Mouse (Mus musculus) cerebellum, adult 18-20 months (tissue): ENCODE results near the gene Iqcj.
"Not testable (repeated sequence)": the region's sequence is repeated elsewhere in the genome, so short reads cannot be mapped to it uniquely, and the experiment has no call there.

ENCODE experiments used
- DNase-seq, 2 experiments: peaks; one replicate each; pipeline ENCODE4 v3.0.0; 2021

The Iqcj gene

DNA sequence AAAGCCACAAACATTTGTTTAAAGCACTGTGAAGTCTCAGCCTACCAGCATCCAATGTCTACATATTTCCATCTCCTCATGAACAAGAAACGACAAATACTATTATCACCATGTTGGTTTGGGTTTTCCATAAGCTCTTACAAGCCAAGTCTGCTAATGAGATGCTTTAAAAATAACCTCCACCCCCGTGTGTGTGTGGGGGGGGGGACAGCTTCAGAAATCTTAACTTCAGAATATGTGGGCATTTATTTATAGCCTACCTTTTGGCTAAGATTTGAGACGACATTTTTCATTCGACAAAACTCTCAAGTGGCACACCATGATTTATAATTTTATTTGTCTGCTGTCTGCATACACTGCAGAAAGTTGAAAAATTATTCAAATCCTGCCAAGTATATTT, 185.4 kb downstream of the Iqcj start:
- no peak for DNase-seq

DNA sequence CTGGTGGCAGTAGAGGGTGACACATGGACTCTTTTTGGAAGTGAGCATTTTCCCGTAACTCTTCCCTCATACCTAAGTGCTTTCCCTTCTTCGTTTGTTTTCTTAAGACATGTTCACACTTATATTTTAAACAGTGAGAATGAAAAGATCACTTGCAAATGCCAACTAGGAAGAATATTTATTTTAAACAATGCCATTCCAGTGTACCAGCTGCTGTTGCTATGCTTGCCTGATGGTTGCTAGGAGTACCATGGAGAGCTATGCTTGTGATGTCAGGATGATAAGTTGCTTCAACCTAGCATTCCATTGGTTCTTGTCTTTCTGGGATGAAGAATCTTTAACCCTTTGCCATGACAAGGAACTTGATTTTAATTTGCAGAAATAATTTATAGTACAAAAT, 193.0 kb downstream of the Iqcj start:
- DNase-seq: no peak

DNA sequence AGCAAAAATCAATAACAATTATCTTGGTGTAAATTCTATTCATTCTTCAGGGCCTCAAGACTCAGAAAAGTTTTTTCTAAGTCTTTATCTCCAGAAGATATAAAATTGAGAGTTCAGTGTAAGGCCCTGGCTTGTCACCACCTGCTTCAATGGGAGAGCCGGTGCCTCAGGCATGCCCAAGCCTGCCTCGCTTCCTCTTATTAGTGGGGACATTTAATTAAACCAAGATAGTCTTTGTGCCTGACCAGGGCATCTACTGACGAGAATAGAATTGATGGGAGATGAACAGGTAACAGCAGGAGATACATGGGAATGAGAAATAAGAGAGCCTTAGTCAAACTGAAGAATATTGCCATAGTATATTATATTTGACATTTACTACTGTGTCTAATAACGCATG, 200.1 kb downstream of the Iqcj start:
- DNase-seq: no peak

DNA sequence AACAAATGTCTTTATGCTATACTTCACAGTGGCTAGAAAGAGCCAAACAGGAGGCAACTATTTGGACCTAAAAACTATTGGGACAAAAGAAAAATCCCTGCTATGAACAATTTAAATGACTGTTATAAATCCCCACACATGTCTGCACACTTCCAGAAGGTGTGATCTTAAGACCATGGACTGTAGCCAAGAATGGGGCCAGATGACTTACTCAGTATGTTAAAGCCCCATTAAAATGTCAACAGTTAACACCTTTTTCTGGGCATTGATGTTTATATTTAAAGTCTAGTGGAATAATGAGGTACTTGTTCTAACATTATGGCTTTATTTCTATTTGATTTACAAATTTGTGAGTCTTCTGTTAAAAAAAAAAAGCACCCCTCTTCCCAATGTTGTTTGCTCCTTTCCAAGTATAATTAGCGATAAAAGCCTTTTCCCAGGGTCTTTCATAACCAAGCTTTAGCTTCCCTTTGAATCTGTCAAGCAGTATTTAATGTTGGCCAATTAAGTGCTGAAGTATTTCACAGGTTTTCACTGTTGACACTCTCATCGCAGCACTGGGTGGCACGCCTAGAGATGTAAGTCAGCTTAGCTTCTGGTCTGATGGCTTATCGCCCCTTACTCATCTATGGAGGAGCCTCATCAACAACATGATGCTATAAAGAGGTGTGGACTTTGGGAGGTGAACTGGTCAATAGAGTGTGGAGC, 204.9 kb downstream of the Iqcj start:
- no peak for DNase-seq

DNA sequence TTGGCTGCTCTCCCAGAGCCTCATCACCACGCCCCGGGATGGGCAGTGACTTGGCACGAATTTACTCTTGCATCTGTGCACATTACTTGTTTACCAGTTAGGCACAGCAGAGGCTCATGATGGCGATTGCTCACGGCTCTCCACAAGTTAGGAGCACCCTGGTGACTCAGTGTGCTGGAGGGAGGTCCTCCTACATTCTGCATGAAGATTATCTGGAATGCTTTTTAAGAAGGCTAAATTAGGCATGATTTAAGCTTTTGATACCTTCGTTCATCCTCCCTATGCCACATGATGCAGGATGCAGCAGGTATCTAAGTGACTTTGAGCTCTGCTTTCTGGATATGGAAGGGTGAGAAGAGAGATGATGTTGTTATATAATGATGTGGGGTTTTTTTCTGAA, 207.5 kb downstream of the Iqcj start:
- DNase-seq: not testable (repeated sequence)

DNA sequence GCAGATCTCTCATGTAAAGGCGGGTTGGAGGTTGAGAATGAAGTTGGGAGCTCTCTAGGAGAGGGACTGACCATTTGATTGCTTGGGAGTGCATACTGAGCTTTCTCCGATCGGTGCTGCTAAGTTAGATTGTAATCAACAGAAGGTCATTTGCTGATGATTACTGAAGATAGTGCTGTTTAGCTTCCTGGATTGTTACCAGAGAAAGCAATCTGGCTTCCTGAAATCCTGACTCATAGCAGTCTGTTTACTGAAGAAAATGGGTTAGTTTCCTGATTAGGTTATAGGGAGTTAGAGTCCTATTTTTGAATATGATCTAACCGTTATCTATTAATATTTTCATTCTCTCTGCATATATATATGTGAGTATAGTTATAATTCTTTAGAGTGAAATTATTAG, 209.3 kb downstream of the Iqcj start:
- no peak for DNase-seq

DNA sequence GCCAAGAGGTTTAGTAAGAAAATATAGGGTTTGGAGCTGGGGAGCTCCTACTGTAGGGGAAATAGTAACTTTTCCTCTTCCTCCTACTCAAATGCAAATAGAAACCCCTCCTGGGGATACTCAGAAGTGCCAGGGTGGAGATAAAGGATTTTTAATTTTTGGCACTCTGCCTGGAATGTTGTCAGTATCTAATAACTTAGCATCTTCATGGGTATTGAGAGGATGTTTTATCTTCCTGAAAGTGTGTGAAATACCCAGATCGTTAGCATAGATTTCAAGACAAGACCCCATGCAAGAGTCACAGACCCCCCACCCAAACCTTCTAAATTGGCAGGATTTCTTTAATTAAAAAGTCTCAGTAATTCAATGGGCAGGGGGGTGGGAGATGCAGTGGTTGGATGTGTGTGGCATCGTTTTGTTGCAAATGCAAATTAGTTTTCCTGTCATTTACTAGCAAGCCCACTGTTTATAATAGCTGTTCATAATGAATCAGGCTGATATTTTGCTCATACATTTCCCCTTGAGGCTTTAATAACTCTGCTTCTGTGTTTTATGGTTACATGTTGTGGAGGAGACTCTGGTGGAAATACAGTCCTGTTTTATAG, 213.2 kb downstream of the Iqcj start:
- DNase-seq: no peak
